Mouse (Mus musculus) activated CD4-positive, CD25-positive, alpha-beta regulatory T cell, adult 9 weeks (primary cell): ENCODE data around the gene Atp13a3. TPM values are rescaled to one million over a fixed set of nuclear protein-coding genes. Genes with fewer than 3 reads are reported as not detected.

Experiments used
- polyA plus RNA-seq: library from polyadenylated mRNA; unstranded; fragments of 100-300 nt; shearing (Covaris generic); gene quantifications from one replicate; pipeline ENCODE4 v1.2.1, GENCODE M21; 2017

Gene Atp13a3
- polyA plus RNA-seq, result 5.2 TPM

DNA sequence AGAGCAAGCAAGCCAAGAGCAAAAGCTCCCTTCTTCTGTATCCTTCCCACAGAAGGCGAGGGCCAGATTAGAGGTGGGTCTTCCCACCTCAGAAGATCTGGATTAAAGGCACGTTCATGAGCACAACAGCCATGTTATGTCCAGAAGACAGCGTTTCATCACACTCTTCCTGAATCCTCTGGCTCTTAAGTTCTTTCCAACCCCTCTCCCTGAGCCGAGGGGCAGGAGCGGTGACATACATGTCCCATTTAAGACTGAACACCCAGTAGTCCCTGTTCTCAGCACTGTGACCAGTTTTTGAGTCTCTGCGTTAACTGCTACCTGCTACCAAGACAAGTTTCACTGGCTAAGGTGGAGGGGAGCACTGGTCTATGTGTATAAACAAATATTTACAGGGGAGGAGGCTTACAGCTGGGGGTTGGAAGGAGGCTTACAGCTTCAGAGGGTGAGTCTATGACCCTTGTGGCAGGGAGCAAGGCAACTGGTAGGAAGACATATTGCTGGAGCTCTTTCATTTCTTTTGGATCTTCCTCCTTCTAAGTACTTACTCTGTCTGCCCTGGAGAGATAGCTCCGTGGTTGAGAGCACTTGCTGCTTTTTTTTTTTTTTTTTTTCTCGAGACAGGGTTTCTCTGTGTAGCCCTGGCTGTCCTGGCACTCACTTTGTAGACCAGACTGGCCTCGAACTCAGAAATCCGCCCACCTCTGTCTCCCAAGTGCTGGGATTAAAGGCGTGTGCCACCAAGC lies at the start of gene Atp13a3:
Gene Atp13a3 (minus strand): TSS at position 51 of the 746 bp plus-strand sequence.

DNA sequence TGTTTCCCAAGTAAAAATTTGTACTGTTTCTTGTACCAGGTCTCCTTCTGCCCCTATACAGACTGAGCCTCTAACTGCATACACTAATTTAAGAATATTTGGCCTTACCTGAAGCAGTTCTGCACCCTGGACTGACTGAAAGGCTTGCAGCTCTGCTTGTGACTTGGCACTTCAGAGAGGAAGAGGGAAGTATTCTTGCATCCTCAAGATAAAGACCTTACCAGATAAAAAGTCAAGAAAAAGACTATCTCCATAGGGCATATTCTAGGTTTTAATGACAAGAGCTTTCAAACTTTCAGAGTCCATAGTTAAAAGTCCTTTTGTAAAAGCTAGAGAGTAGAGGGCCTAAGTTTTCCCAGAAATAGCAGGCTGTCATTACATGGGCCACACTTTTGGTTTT lies 95.1 kb downstream of the Atp13a3 start, which contains the start of gene Gp5:
Gene Gp5 (minus strand): TSS at position 133 of the 400 bp plus-strand sequence.

DNA sequence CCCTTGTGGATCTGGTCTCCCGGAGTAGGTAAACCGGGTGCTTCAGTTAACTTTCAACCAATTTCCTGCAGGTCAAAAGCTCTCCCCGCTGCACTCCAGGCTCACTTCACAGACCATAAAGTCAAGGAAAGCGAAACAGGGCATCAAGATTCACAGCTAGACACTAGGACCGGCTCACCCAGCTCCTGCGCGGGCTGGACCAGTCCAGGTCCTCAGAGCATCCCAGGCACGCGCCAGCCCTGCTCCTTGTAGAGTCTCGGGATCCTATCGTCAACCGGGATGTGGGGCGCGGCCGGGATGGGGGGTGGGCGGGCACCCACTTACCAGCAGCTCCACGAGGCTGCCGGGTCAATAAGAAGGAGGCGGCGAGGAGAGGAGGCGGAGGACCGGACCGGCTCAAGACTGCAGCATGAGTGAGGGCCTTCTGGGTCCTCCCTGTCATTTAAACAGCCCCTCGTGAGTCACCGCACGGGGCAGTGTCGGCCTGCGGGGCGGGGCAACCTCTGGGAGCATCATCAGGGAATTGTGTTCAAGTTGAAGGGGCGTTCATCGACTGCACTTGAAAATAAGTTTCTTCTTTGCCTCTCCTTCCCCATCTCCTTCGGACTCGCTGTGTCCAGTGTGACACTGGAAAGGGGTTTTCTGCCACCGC lies 122.8 kb downstream of the Atp13a3 start, which contains the start of gene Lrrc15:
Gene Lrrc15 (minus strand): TSS at position 413 of the 652 bp plus-strand sequence.

GRCm38 (mm10) chr16:30267359-30267758 lies 138.4 kb downstream of the Atp13a3 start, which contains the start of gene Cpn2:
Gene Cpn2 (minus strand): TSS chr16:30267499.

Other genes starting within 250 kb of the Atp13a3 start
- gene Cpn2, start 138.5 kb downstream of the Atp13a3 start, polyA plus RNA-seq, result not detected
- not detected for gene Lrrc15, start 122.7 kb downstream of the Atp13a3 start, polyA plus RNA-seq
- not detected for gene Gp5, start 95.2 kb downstream of the Atp13a3 start, polyA plus RNA-seq
- gene Tmem44, start 144.9 kb upstream of the Atp13a3 start, polyA plus RNA-seq, result 0.34 TPM
- gene Lsg1, start 181.6 kb upstream of the Atp13a3 start, polyA plus RNA-seq, result 76.3 TPM
- 5.5 TPM for gene Fam43a, start 193.7 kb upstream of the Atp13a3 start, polyA plus RNA-seq